ENCODE assay signal across 17 mouse cellular contexts in genomic region chr11:72011955-72012354, GRCm38 (mm10). TPM values are rescaled to one million over a fixed set of nuclear protein-coding genes. Genes with fewer than 3 reads are reported as not detected.
DNase-seq lines count a peak whose midpoint lies in the region; ATAC-seq and TF ChIP-seq lines count a peak whose summit lies in the region.
"Had no signal": no experiment of that assay in that cellular context is flagged by ENCODE, and none has a peak within 500 bp of the region (broad histone marks: within the 10 kb centered on the region; RNA-seq: fewer than 3 reads in every experiment).

No protein-coding gene starts in this region.

- no peak overlapping the region for H3K4me2 ChIP-seq in hindbrain, embryonic 11.5 days (replicated peaks; ENCODE audit: low read depth, low read length)
- no peak overlapping the region for H3K4me2 ChIP-seq in hindbrain, postnatal 0 days (ENCODE audit: low read depth, low read length)
- H3K4me2 ChIP-seq in neural tube, embryonic 15.5 days = 0 out of 2 replicates have a peak overlapping the region, but pooled peaks have one; percentile 2
- H3K4me2 ChIP-seq: heart, embryonic 15.5 days; liver, embryonic 13.5 days had no signal

- H3K27me3 ChIP-seq in hindbrain, embryonic 10.5 days (ENCODE audit: insufficient read depth, poor library complexity, severe bottlenecking) = no peaks in the 10 kb centered on the region
- no peaks in the 10 kb centered on the region for H3K27me3 ChIP-seq in hindbrain, embryonic 11.5 days (ENCODE audit: control insufficient read depth, insufficient read depth, low read length)
- no peaks in the 10 kb centered on the region for H3K27me3 ChIP-seq in hindbrain, postnatal 0 days (ENCODE audit: insufficient read depth, low read length)
- H3K27me3 ChIP-seq in neural tube, embryonic 15.5 days (replicated peaks) = 0 out of 2 replicates have a peak, but pooled peaks cover 4% of the 10 kb centered on the region
- H3K27me3 ChIP-seq: heart, embryonic 15.5 days; liver, embryonic 13.5 days had no signal

- intact Hi-C loops in gastrocnemius, adult 2 months (cut with DNase I) = no loop called here

- H3K27ac ChIP-seq in hindbrain, embryonic 10.5 days = peak overlapping the region; percentile 8; the same call in 1 of the 2 replicates
- no peak overlapping the region for H3K27ac ChIP-seq in hindbrain, embryonic 11.5 days (ENCODE audit: low read depth, low read length)
- no peak overlapping the region for H3K27ac ChIP-seq in gastrocnemius, adult 2 months
- peak overlapping the region; percentile 56; the same call in 1 of the 2 replicates for H3K27ac ChIP-seq in hindbrain, postnatal 0 days
- peak overlapping the region; percentile 38; the same call in 1 of the 2 replicates for H3K27ac ChIP-seq in neural tube, embryonic 15.5 days (replicated peaks)
- H3K27ac ChIP-seq: heart, embryonic 15.5 days; liver, embryonic 13.5 days had no signal

- 80% methylated on average over 1 of the region's 1 CpGs for WGBS in hindbrain, embryonic 10.5 days
- 64% methylated on average over 1 of the region's 1 CpGs for WGBS in hindbrain, embryonic 11.5 days
- 39% methylated on average over 1 of the region's 1 CpGs for WGBS in hindbrain, postnatal 0 days
- WGBS in neural tube, embryonic 15.5 days = 63% methylated on average over 1 of the region's 1 CpGs

- TF ChIP-seq CTCF in gastrocnemius, adult 2 months (IDR thresholded peaks at IDR 0.05) = peak; percentile 38
- TF ChIP-seq CTCF in hindbrain, postnatal 0 days (IDR thresholded peaks at IDR 0.05; ENCODE audit: low read depth) = no peak; the same call in 1 of the 2 replicates

- no peak for DNase-seq in hindbrain, embryonic 10.5 days (ENCODE audit: low spot score)
- DNase-seq in hindbrain, embryonic 11.5 days (ENCODE audit: low spot score) = no peak
- DNase-seq in gastrocnemius, adult 2 months = peak; percentile 81
- DNase-seq in hindbrain, postnatal 0 days (ENCODE audit: low spot score) = no peak
- DNase-seq in embryo, embryonic 9.5 days (ENCODE audit: extremely low spot score) = no peak
- no peak for DNase-seq in retina, embryonic 14.5 days (ENCODE audit: low spot score)
- no peak for DNase-seq in thymus, postnatal 4 days
- DNase-seq: cerebellum, adult 9-10 months; kidney, postnatal 14 days; left cerebral cortex, postnatal 4 days; liver, embryonic 13.5 days; lung, postnatal 10 days; right cerebral cortex, postnatal 25 days had no signal

- ATAC-seq in hindbrain, embryonic 11.5 days (ENCODE audit: low FRiP score) = no peak
- no peak for ATAC-seq in hindbrain, postnatal 0 days
- ATAC-seq in neural tube, embryonic 15.5 days (ENCODE audit: low FRiP score) = 0 out of 2 replicates have a peak, but pooled peaks have one; percentile 13

- no peak overlapping the region for H3K4me3 ChIP-seq in hindbrain, embryonic 10.5 days
- H3K4me3 ChIP-seq in hindbrain, embryonic 11.5 days (ENCODE audit: low read depth, low read length) = no peak overlapping the region
- H3K4me3 ChIP-seq in gastrocnemius, adult 2 months = no peak overlapping the region
- no peak overlapping the region for H3K4me3 ChIP-seq in hindbrain, postnatal 0 days (ENCODE audit: low read length)
- no peak overlapping the region for H3K4me3 ChIP-seq in neural tube, embryonic 15.5 days (replicated peaks)
- H3K4me3 ChIP-seq: heart, embryonic 15.5 days; liver, embryonic 13.5 days had no signal

- no peaks in the 10 kb centered on the region for H3K9me3 ChIP-seq in hindbrain, embryonic 10.5 days
- no peaks in the 10 kb centered on the region for H3K9me3 ChIP-seq in hindbrain, embryonic 11.5 days (ENCODE audit: control insufficient read depth, low read length)
- no peaks in the 10 kb centered on the region for H3K9me3 ChIP-seq in hindbrain, postnatal 0 days (ENCODE audit: low read length)
- H3K9me3 ChIP-seq in neural tube, embryonic 15.5 days (replicated peaks) = no peaks in the 10 kb centered on the region
- H3K9me3 ChIP-seq: heart, embryonic 15.5 days; liver, embryonic 13.5 days had no signal

- peaks cover 27% of the 10 kb centered on the region for H3K4me1 ChIP-seq in hindbrain, embryonic 10.5 days (replicated peaks)
- H3K4me1 ChIP-seq in hindbrain, embryonic 11.5 days (replicated peaks; ENCODE audit: control insufficient read depth, insufficient read depth, low read length) = no peaks in the 10 kb centered on the region
- H3K4me1 ChIP-seq in hindbrain, postnatal 0 days (ENCODE audit: insufficient read depth, low read length) = peaks cover 24% of the 10 kb centered on the region; the same call in 1 of the 2 replicates
- H3K4me1 ChIP-seq in neural tube, embryonic 15.5 days = peaks cover 42% of the 10 kb centered on the region

- no peaks in the 10 kb centered on the region for H3K36me3 ChIP-seq in hindbrain, embryonic 10.5 days
- no peaks in the 10 kb centered on the region for H3K36me3 ChIP-seq in hindbrain, embryonic 11.5 days (ENCODE audit: control insufficient read depth, insufficient read depth, low read length)
- no peaks in the 10 kb centered on the region for H3K36me3 ChIP-seq in hindbrain, postnatal 0 days (ENCODE audit: insufficient read depth, low read length)
- H3K36me3 ChIP-seq in neural tube, embryonic 15.5 days = no peaks in the 10 kb centered on the region
- H3K36me3 ChIP-seq: heart, embryonic 15.5 days; liver, embryonic 13.5 days had no signal

- no peak overlapping the region for H3K9ac ChIP-seq in hindbrain, embryonic 11.5 days (ENCODE audit: low read depth, low read length)
- H3K9ac ChIP-seq in hindbrain, postnatal 0 days (replicated peaks; ENCODE audit: low read length) = no peak overlapping the region
- H3K9ac ChIP-seq in neural tube, embryonic 15.5 days (replicated peaks) = no peak overlapping the region
- H3K9ac ChIP-seq: heart, embryonic 15.5 days; liver, embryonic 13.5 days had no signal

RNA-seq across cellular contexts. Expression of gene Aipl1, which starts 25.4 kb away (rescaled TPM):
- 0.31 and 0.55 TPM in 2 replicates for polyA plus RNA-seq in hindbrain, embryonic 10.5 days (2016; fragmentation: Nextera tagmentation; extraction: Ambion mirVana)
- polyA plus RNA-seq in hindbrain, embryonic 11.5 days (2014; fragmentation: Nextera tagmentation; extraction: Ambion mirVana) = not detected in 2 replicates
- not detected for total RNA-seq in gastrocnemius, adult 2 months (2021)
- total RNA-seq in hindbrain, postnatal 0 days (2014; rRNA removed) = 0.07 TPM in 1 of 2 replicates, not detected in the other
- polyA plus RNA-seq in hindbrain, postnatal 0 days (2015; fragmentation: Nextera tagmentation; extraction: Ambion mirVana) = 0.34 and 0.42 TPM in 2 replicates
- 0.36 and 0.41 TPM in 2 replicates for polyA plus RNA-seq in neural tube, embryonic 15.5 days (2015; fragmentation: Nextera tagmentation; extraction: Ambion mirVana)
- total RNA-seq: adrenal gland, adult 18-20 months; layer of hippocampus, postnatal 25 days had no signal

RNA-seq across cellular contexts. Expression of gene Pimreg, which starts 29.9 kb away (rescaled TPM):
- polyA plus RNA-seq in hindbrain, embryonic 10.5 days (2016; fragmentation: Nextera tagmentation; extraction: Ambion mirVana) = 228 and 229 TPM in 2 replicates
- polyA plus RNA-seq in hindbrain, embryonic 11.5 days (2014; fragmentation: Nextera tagmentation; extraction: Ambion mirVana) = 158 and 171 TPM in 2 replicates
- not detected for total RNA-seq in gastrocnemius, adult 2 months (2021)
- total RNA-seq in hindbrain, postnatal 0 days (2014; rRNA removed) = 18.7 and 22.8 TPM in 2 replicates
- polyA plus RNA-seq in hindbrain, postnatal 0 days (2015; fragmentation: Nextera tagmentation; extraction: Ambion mirVana) = 23.9 and 27.8 TPM in 2 replicates
- polyA plus RNA-seq in neural tube, embryonic 15.5 days (2015; fragmentation: Nextera tagmentation; extraction: Ambion mirVana) = 19.1 and 33.3 TPM in 2 replicates

Comparison
In these comparisons a context has a peak if more than half of its experiments do, and no peak if none do; other contexts are left out.
1. H3K27ac ChIP-seq: peak in hindbrain, embryonic 10.5 days (single experiment), hindbrain, postnatal 0 days (single experiment) and neural tube, embryonic 15.5 days (single experiment); none in hindbrain, embryonic 11.5 days (single experiment) and gastrocnemius, adult 2 months (single experiment).